ENCODE assay signal across 24 mouse cellular contexts in genomic region chrX:37120212-37120611, GRCm38 (mm10). TPM values are rescaled to one million over a fixed set of nuclear protein-coding genes. Genes with fewer than 3 reads are reported as not detected.
DNase-seq lines count a peak whose midpoint lies in the region; TF ChIP-seq lines count a peak whose summit lies in the region.
"Had no signal": no experiment of that assay in that cellular context is flagged by ENCODE, and none has a peak within 500 bp of the region (broad histone marks: within the 10 kb centered on the region; RNA-seq: fewer than 3 reads in every experiment).

No protein-coding gene starts in this region.

- no peak overlapping the region; the same call in 1 of the 2 replicates for H3K4me2 ChIP-seq in CH12.LX (ENCODE audit: insufficient read depth, low read depth, poor library complexity, severe bottlenecking)
- H3K4me2 ChIP-seq: embryonic facial prominence, embryonic 13.5 days; embryonic facial prominence, embryonic 15.5 days; forebrain, embryonic 12.5 days had no signal

- TF ChIP-seq POLR2A in CH12.LX (IDR thresholded peaks at IDR 0.05; ENCODE audit: low read depth, low read length), result no peak
- no peak for TF ChIP-seq POLR2A in thymus, adult 2 months (IDR thresholded peaks at IDR 0.05; ENCODE audit: control insufficient read depth, extremely low read depth, insufficient read depth, low read length, poor library complexity)

- TF ChIP-seq EP300 in CH12.LX (IDR thresholded peaks at IDR 0.05; ENCODE audit: low read length), result no peak; the same call in none of the 2 replicates

- no peaks in the 10 kb centered on the region for H3K27me3 ChIP-seq in CH12.LX (replicated peaks)
- H3K27me3 ChIP-seq in splenic B cell, adult 2 months (ENCODE audit: control insufficient read depth, insufficient read depth, low read length, poor library complexity, severe bottlenecking), result no peaks in the 10 kb centered on the region
- no peaks in the 10 kb centered on the region for H3K27me3 ChIP-seq in thymus, adult 2 months (ENCODE audit: control insufficient read depth, insufficient read depth, low read length)
- H3K27me3 ChIP-seq: embryonic facial prominence, embryonic 15.5 days had no signal

- peaks cover 3% of the 10 kb centered on the region for H3K9me3 ChIP-seq in CH12.LX (replicated peaks; ENCODE audit: low read length)
- H3K9me3 ChIP-seq: embryonic facial prominence, embryonic 13.5 days; embryonic facial prominence, embryonic 15.5 days; forebrain, embryonic 10.5 days; forebrain, embryonic 12.5 days had no signal

- TF ChIP-seq RAD21 in CH12.LX (IDR thresholded peaks at IDR 0.05; ENCODE audit: low read depth, low read length), result no peak

- in situ Hi-C loops in CH12.LX (cut with MboI; ENCODE audit: low pct_ligation_motif_present, low pct_unique_long_range_greater_than_20kb, low sequenced_read_pairs), result no loop called here

- TF ChIP-seq CTCF in CH12.LX (conservative IDR thresholded peaks at IDR 0.05 in 1 of 2, IDR thresholded peaks at IDR 0.05 in 1 of 2; ENCODE audit: low read depth in 2 of 2, low read length in 2 of 2), result no peak
- no peak for TF ChIP-seq CTCF in thymus, adult 2 months (IDR thresholded peaks at IDR 0.05; ENCODE audit: borderline replicate concordance, control insufficient read depth, extremely low read depth, insufficient read depth, low read length, poor library complexity)

- DNase-seq in A20 (ENCODE audit: low read depth, low spot score) (peak; percentile 57), CH12.LX (ENCODE audit: extremely low read depth) (no peak)
- DNase-seq in splenic B cell, adult 2 months (ENCODE audit: low read depth, low spot score), result peak; percentile 48
- no peak for DNase-seq in adrenal gland, adult 2 months
- no peak for DNase-seq in thymus, adult 2 months
- DNase-seq: adrenal gland, adult 8-10 months; adrenal gland, postnatal 14 days; adrenal gland, postnatal 36 days; cerebellum, adult 11-12 months; cerebellum, adult 2 months; cerebellum, adult 9-10 months; cerebellum, postnatal 10 days; cerebellum, postnatal 25 days; embryo, embryonic 11 days had no signal

- 62% methylated on average over 5 of the region's 5 CpGs for WGBS in thymus, adult 2 months

- dilution Hi-C loops in CH12.LX (cut with MboI; ENCODE audit: extremely low pct_ligation_motif_present, extremely low pct_unique_long_range_greater_than_20kb, low sequenced_read_pairs), result no loop called here

- peaks cover 16 to 18% of the 10 kb centered on the region in 2 experiments for H3K4me1 ChIP-seq in CH12.LX (ENCODE audit: control insufficient read depth in 1 of 2, insufficient read depth in 2 of 2)
- no peaks in the 10 kb centered on the region; the same call in 1 of the 2 replicates for H3K4me1 ChIP-seq in thymus, adult 2 months (replicated peaks; ENCODE audit: control insufficient read depth, insufficient read depth, low read length)
- H3K4me1 ChIP-seq: embryonic facial prominence, embryonic 13.5 days; embryonic facial prominence, embryonic 15.5 days; forebrain, embryonic 10.5 days; forebrain, embryonic 12.5 days had no signal

- no peaks in the 10 kb centered on the region for H3K79me2 ChIP-seq in CH12.LX (replicated peaks; ENCODE audit: control insufficient read depth, extremely low read depth, insufficient read depth, poor library complexity, severe bottlenecking)

- no peaks in the 10 kb centered on the region for H3K36me3 ChIP-seq in CH12.LX (replicated peaks in 1 of 2; ENCODE audit: control insufficient read depth in 1 of 2, insufficient read depth in 1 of 2, low read length in 1 of 2)
- no peaks in the 10 kb centered on the region for H3K36me3 ChIP-seq in splenic B cell, adult 2 months (ENCODE audit: control insufficient read depth, insufficient read depth, low read length, poor library complexity, severe bottlenecking)
- no peaks in the 10 kb centered on the region for H3K36me3 ChIP-seq in thymus, adult 2 months (ENCODE audit: control insufficient read depth, insufficient read depth, low read length)
- H3K36me3 ChIP-seq: embryonic facial prominence, embryonic 13.5 days; embryonic facial prominence, embryonic 15.5 days; forebrain, embryonic 10.5 days; forebrain, embryonic 12.5 days had no signal

- no peak overlapping the region for H3K9ac ChIP-seq in CH12.LX (ENCODE audit: insufficient read depth, low read depth)
- H3K9ac ChIP-seq: embryonic facial prominence, embryonic 13.5 days; embryonic facial prominence, embryonic 15.5 days; forebrain, embryonic 12.5 days had no signal

- H3K27ac ChIP-seq in CH12.LX (ENCODE audit: insufficient read depth, low read depth), result peak overlapping the region; percentile 77
- no peak overlapping the region for H3K27ac ChIP-seq in thymus, adult 2 months (ENCODE audit: control insufficient read depth, insufficient read depth, low read length)
- H3K27ac ChIP-seq: embryonic facial prominence, embryonic 13.5 days; embryonic facial prominence, embryonic 15.5 days; forebrain, embryonic 10.5 days; forebrain, embryonic 12.5 days had no signal

- no peak overlapping the region for H3K4me3 ChIP-seq in CH12.LX (replicated peaks in 1 of 3; ENCODE audit: low read depth in 2 of 3, low read length in 2 of 3, poor library complexity in 1 of 3)
- H3K4me3 ChIP-seq in thymus, adult 2 months (ENCODE audit: control insufficient read depth, insufficient read depth, low read length), result no peak overlapping the region
- H3K4me3 ChIP-seq: embryonic facial prominence, embryonic 13.5 days; embryonic facial prominence, embryonic 15.5 days; erythroblast, embryonic 14.5 days; forebrain, embryonic 10.5 days; forebrain, embryonic 12.5 days had no signal

TF ChIP-seq in CH12.LX, 34 proteins besides CTCF, POLR2A, EP300 and RAD21:
- TF ChIP-seq MYC (IDR thresholded peaks at IDR 0.05; ENCODE audit: low read depth, low read length) (no peak), CHD2 (IDR thresholded peaks at IDR 0.05; ENCODE audit: low read length) (no peak), NRF1 (IDR thresholded peaks at IDR 0.05; ENCODE audit: low read depth, low read length) (no peak), ZMIZ1 (IDR thresholded peaks at IDR 0.05; ENCODE audit: low read depth, low read length) (no peak), PAX5 (IDR thresholded peaks at IDR 0.05; ENCODE audit: low read length) (no peak), MAZ (IDR thresholded peaks at IDR 0.05; ENCODE audit: low read depth, low read length) (no peak), CHD1 (IDR thresholded peaks at IDR 0.05; ENCODE audit: low read depth, low read length) (no peak), ZNF384 (IDR thresholded peaks at IDR 0.05; ENCODE audit: low read depth, low read length) (peak; percentile 34; the same call in 1 of the 2 replicates), BHLHE40 (IDR thresholded peaks at IDR 0.05; ENCODE audit: low read depth, low read length) (0 out of 2 replicates have a peak, but pooled peaks have one; percentile 40), ETS1 (conservative IDR thresholded peaks at IDR 0.05; ENCODE audit: low read depth, low read length) (0 out of 2 replicates have a peak, but pooled peaks have one; percentile 9), IRF4 (IDR thresholded peaks at IDR 0.05; ENCODE audit: low read depth, low read length) (no peak; the same call in 1 of the 2 replicates), USF1 (IDR thresholded peaks at IDR 0.05; ENCODE audit: low read depth, low read length) (no peak), JUND (conservative IDR thresholded peaks at IDR 0.05; ENCODE audit: low read depth, low read length) (no peak), ELF1 (IDR thresholded peaks at IDR 0.05; ENCODE audit: low read depth, low read length) (peak; percentile 35; the same call in 1 of the 2 replicates), TBP (conservative IDR thresholded peaks at IDR 0.05; ENCODE audit: low read depth, low read length) (no peak), UBTF (IDR thresholded peaks at IDR 0.05; ENCODE audit: low read depth, low read length) (no peak)

RNA-seq across cellular contexts. Expression of gene Nkap, which starts 6.4 kb away (rescaled TPM):
- 10.5 and 11.6 TPM in 2 replicates for total RNA-seq in CH12.LX (2012; rRNA removed)
- 19.4 TPM in 2 replicates for total RNA-seq in CH12.LX (2014; rRNA removed)
- 17.4 and 28.2 TPM in 2 replicates for polyA plus RNA-seq in CH12.LX (2012; ENCODE audit: insufficient read length, low read depth)
- total RNA-seq in adrenal gland, adult 2 months (2021), result 10 to 100 TPM; 14.8 to 15.4 TPM
- polyA plus RNA-seq in adrenal gland, adult 2 months (2012; rRNA removed), result 2.4 and 3.3 TPM in 2 replicates
- polyA plus RNA-seq in thymus, adult 2 months (2012; rRNA removed), result 5.9 and 6.8 TPM in 2 replicates

RNA-seq across cellular contexts. Expression of gene Upf3b, which starts 10.1 kb away (rescaled TPM):
- total RNA-seq in CH12.LX (2012; rRNA removed) (14.2 and 15.2 TPM in 2 replicates), CH12.LX (2014; rRNA removed) (13.4 and 15.7 TPM in 2 replicates)
- polyA plus RNA-seq in CH12.LX (2012; ENCODE audit: insufficient read length, low read depth), result 49.6 and 57.7 TPM in 2 replicates
- 10 to 100 TPM; 14.6 to 15.2 TPM for total RNA-seq in adrenal gland, adult 2 months (2021)
- polyA plus RNA-seq in adrenal gland, adult 2 months (2012; rRNA removed), result 0.67 and 0.71 TPM in 2 replicates
- 4.8 and 5.0 TPM in 2 replicates for polyA plus RNA-seq in thymus, adult 2 months (2012; rRNA removed)

RNA-seq across cellular contexts. Expression of gene Rpl39, which starts 35.0 kb away (rescaled TPM):
- total RNA-seq in CH12.LX (2012; rRNA removed), result 2,172 and 2,270 TPM in 2 replicates
- total RNA-seq in CH12.LX (2014; rRNA removed), result 1,227 and 1,249 TPM in 2 replicates
- polyA plus RNA-seq in CH12.LX (2012; ENCODE audit: insufficient read length, low read depth), result 2,129 and 2,542 TPM in 2 replicates
- 100 to 1,000 TPM; 544 to 632 TPM for total RNA-seq in adrenal gland, adult 2 months (2021)
- polyA plus RNA-seq in adrenal gland, adult 2 months (2012; rRNA removed), result 3.7 and 4.4 TPM in 2 replicates
- 98.5 and 123 TPM in 2 replicates for polyA plus RNA-seq in thymus, adult 2 months (2012; rRNA removed)

RNA-seq across cellular contexts. Expression of gene Akap14, which starts 48.4 kb away (rescaled TPM):
- total RNA-seq in CH12.LX (2012; rRNA removed), result not detected in 2 replicates
- total RNA-seq in CH12.LX (2014; rRNA removed), result not detected in 2 replicates
- 0.17 TPM in 1 of 2 replicates, not detected in the other for polyA plus RNA-seq in CH12.LX (2012; ENCODE audit: insufficient read length, low read depth)
- not detected for total RNA-seq in adrenal gland, adult 2 months (2021)
- not detected in 2 replicates for polyA plus RNA-seq in adrenal gland, adult 2 months (2012; rRNA removed)
- 0.06 and 0.13 TPM in 2 replicates for polyA plus RNA-seq in thymus, adult 2 months (2012; rRNA removed)
- total RNA-seq: adrenal gland, adult 8-10 months; adrenal gland, postnatal 14 days; adrenal gland, postnatal 36 days; ES-E14; MEL had no signal
- polyA plus RNA-seq: embryonic facial prominence, embryonic 11.5 days; embryonic facial prominence, embryonic 13.5 days; erythroblast, embryonic 14.5 days; forebrain, embryonic 14.5 days; frontal cortex, adult 2 months had no signal

Comparison
In these comparisons a context has a peak if more than half of its experiments do, and no peak if none do; other contexts are left out.
1. DNase-seq: peak in A20 (single experiment) and splenic B cell, adult 2 months (single experiment); none in CH12.LX (single experiment), adrenal gland, adult 2 months (single experiment) and thymus, adult 2 months (single experiment).
2. RNA of gene Rpl39, which starts 35.0 kb away (polyA plus RNA-seq): 2,129 to 2,542 TPM in CH12.LX and 98.5 to 123 TPM in thymus, adult 2 months; 3.7 to 4.4 TPM in adrenal gland, adult 2 months; every median in the first group is over 10 times any median in the second.